Mouse (Mus musculus) intestine, embryonic 16.5 days (tissue): ENCODE data around the gene Sphk2. TPM values are rescaled to one million over a fixed set of nuclear protein-coding genes. Genes with fewer than 3 reads are reported as not detected.
A peak's percentile ranks its signal among the peaks of the same experiment; 100 is the strongest.

Source experiments
- ATAC-seq: fragments of 200-750 bp; cut with Nextera tagmentation; 2 replicates; pipeline ENCODE4 v1.8.0; 2017; ENCODE audit warnings: moderate TSS enrichment, moderate library complexity
- H3K27ac ChIP-seq: fragments of 300-500 bp; sonication (generic); 2 replicates; pipeline ENCODE4 v1.5.1; 2014; ENCODE audit warnings: mild to moderate bottlenecking, low read length
- H3K27me3 ChIP-seq: fragments of 300-500 bp; sonication (generic); replicated peaks from 2 replicates; pipeline ENCODE4 v1.6.1; 2014; ENCODE audit warnings: low read length, control low read depth, mixed read lengths; ENCODE audit not compliant: control insufficient read depth, insufficient read depth
- H3K36me3 ChIP-seq: fragments of 300-500 bp; sonication (generic); 2 replicates; pipeline ENCODE4 v1.6.1; 2014; ENCODE audit warnings: low read length, control low read depth; ENCODE audit not compliant: control insufficient read depth, insufficient read depth
- H3K4me1 ChIP-seq: fragments of 300-500 bp; sonication (generic); 2 replicates; pipeline ENCODE4 v1.6.1; 2014; ENCODE audit warnings: low read length, control low read depth, mixed read lengths; ENCODE audit not compliant: control insufficient read depth, insufficient read depth
- H3K4me2 ChIP-seq: fragments of 300-500 bp; sonication (generic); 2 replicates; pipeline ENCODE4 v1.6.1; 2014; ENCODE audit warnings: low read depth, low read length, control low read depth
- H3K4me3 ChIP-seq: fragments of 300-500 bp; sonication (generic); 2 replicates; pipeline ENCODE4 v1.5.1; 2014; ENCODE audit warnings: mild to moderate bottlenecking, low read length
- H3K9ac ChIP-seq: fragments of 300-500 bp; sonication (generic); 2 replicates; pipeline ENCODE4 v1.6.1; 2014; ENCODE audit warnings: low read depth, low read length
- H3K9me3 ChIP-seq: fragments of 300-500 bp; sonication (generic); 2 replicates; pipeline ENCODE4 v1.6.1; 2016; ENCODE audit warnings: low read length, control low read depth; ENCODE audit not compliant: control insufficient read depth
- WGBS: fragments of 180-500 bp; shearing (Covaris S2); extraction: QIAGEN DNeasy Blood & Tissue Kit; methylation state at CpG from one replicate; pipeline ENCODE4 v1.1.7; 2014; 5-methylcytosine and 5-hydroxymethylcytosine counted together
- polyA plus RNA-seq: library from polyadenylated mRNA; unstranded; fragments of >200 nt; fragmentation: Nextera tagmentation; extraction: Ambion mirVana; gene quantifications from 2 replicates; pipeline ENCODE4 v1.2.1, GENCODE M21; 2015

The Sphk2 gene
- polyA plus RNA-seq, 1 experiment from 2014 or later: 55.6 TPM

DNA sequence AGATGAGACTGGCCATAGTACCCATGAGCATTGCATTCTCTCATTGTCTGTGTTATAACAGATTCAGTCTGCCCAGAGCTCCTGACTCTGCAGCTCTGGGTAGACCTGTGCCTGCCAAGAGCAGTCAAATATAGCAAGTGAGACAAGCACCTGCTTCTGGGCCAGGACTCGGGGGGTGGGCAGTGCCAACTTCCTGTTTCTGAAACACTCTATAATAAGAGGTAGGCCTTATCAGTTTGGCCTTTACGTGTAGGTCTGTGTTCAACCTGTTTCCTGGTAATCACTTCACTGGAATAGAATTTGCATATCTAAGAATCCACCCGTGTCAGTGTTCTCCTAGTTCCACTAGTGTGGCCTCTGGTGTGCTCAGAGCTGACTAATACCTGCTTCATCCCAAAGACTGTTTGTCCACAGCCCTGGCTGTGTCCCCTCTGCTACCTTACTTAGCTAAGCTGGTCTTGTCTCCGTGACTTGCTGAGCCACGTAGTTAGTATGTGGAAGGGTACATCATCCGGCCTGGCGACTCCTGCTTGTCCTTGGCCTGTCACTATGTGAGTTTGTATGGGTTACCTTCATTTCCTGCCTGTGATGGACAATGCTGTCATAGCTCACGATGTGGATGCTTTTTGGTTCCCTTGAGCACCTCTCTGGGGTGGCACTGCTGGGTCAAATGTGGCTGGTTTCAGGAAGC, 36.6 kb downstream of the Sphk2 start:
- peak overlapping the region; percentile 23 for H3K27ac ChIP-seq
- peaks cover 28% of the 10 kb centered on the region for H3K4me1 ChIP-seq
- no peak overlapping the region for H3K9ac ChIP-seq
- H3K27me3 ChIP-seq: no peaks in the 10 kb centered on the region
- H3K4me2 ChIP-seq: no peak overlapping the region
- H3K4me3 ChIP-seq: no peak overlapping the region
- no peak for ATAC-seq
- H3K9me3 ChIP-seq: no peaks in the 10 kb centered on the region
- 70% methylated on average over 8 of the region's 8 CpGs for WGBS
- H3K36me3 ChIP-seq: no peaks in the 10 kb centered on the region

- Histone ChIP-seq H3K9ac (no peak overlapping the region), H3K4me1 (peaks cover 17% of the 10 kb centered on the region), H3K27ac (0 out of 2 replicates have a peak overlapping the region, but pooled peaks have one; percentile 23), H3K4me3 (no peak overlapping the region), H3K4me2 (no peak overlapping the region), H3K27me3 (no peaks in the 10 kb centered on the region), H3K9me3 (no peaks in the 10 kb centered on the region), H3K36me3 (no peaks in the 10 kb centered on the region)
- 62% methylated on average over 14 of the region's 14 CpGs for WGBS
- peak; percentile 25; the same call in 1 of the 2 replicates for ATAC-seq
These were observed 37.7 kb downstream of the Sphk2 start for GRCm38 (mm10) chr7:45679966-45680621.

DNA sequence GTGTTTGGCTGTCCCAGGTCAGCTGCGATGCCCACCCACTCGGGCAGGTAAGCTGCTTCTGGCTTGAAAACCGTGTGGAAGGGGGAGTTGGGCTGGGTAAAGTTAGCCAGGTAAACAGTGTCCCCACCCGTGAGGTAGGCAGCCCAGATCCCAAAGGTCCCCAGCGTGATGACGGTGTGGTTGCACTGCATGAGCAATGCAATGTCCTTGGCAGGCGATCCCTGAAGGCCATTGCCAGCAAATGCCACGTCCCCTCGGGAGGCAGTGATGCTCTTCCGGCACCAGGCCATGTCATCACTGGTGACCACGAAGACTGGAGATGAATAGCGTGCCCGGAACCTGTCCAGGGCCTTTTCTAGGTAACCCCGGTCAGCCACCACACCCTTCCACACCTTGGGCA, 39.3 kb downstream of the Sphk2 start:
- Histone ChIP-seq H3K4me2 (no peak overlapping the region), H3K4me1 (peaks cover 14% of the 10 kb centered on the region), H3K27me3 (no peaks in the 10 kb centered on the region), H3K27ac (peak overlapping the region; percentile 35; the same call in 1 of the 2 replicates), H3K9me3 (no peaks in the 10 kb centered on the region), H3K4me3 (no peak overlapping the region), H3K36me3 (no peaks in the 10 kb centered on the region), H3K9ac (no peak overlapping the region)
- 87% methylated on average over 14 of the region's 14 CpGs for WGBS
- ATAC-seq: no peak

DNA sequence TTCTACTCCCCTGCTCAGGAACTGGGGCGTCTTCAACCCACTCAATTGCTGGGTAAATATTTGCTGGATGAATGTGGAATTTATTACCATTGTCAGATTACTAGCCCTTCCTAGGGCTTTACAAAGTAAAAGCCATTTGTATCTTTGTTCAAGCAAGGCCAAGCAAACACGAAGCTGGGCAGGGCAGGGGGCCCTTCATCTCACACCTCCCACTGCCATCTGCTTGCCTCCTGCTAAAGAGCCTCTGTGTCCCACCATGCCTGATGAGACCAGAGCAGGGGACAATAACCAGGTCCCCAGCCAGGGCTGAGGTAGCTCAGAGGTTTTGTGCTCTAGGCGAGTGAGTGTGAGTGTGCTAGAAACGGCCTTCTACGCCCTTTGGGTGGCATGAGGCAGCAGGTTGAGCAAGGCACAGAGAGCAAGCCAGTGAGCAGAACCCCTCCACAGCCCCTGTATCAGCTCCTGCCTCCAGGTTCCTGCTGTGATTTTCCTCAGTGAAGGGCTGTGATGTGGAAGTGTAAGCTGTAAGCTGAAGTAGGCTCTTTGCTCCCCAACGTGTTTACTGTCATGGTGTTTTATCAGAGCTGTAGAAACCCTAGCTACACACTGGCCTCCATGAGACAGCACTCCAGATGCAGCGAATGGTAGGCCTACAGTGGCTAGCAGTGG, 40.0 kb downstream of the Sphk2 start:
- H3K4me3 ChIP-seq: no peak overlapping the region
- no peaks in the 10 kb centered on the region for H3K36me3 ChIP-seq
- no peak overlapping the region for H3K9ac ChIP-seq
- 48% methylated on average over 7 of the region's 7 CpGs for WGBS
- no peaks in the 10 kb centered on the region for H3K27me3 ChIP-seq
- no peaks in the 10 kb centered on the region for H3K9me3 ChIP-seq
- H3K4me1 ChIP-seq: peaks cover 13% of the 10 kb centered on the region
- 0 out of 2 replicates have a peak overlapping the region, but pooled peaks have one; percentile 21 for H3K4me2 ChIP-seq
- H3K27ac ChIP-seq: peak overlapping the region; percentile 35
- peak; percentile 41 for ATAC-seq

- H3K27ac ChIP-seq: no peak overlapping the region
- H3K4me3 ChIP-seq: no peak overlapping the region
- no peak overlapping the region for H3K9ac ChIP-seq
- WGBS: 94% methylated on average over 9 of the region's 9 CpGs
- no peaks in the 10 kb centered on the region for H3K36me3 ChIP-seq
- ATAC-seq: no peak
- no peaks in the 10 kb centered on the region for H3K27me3 ChIP-seq
- peaks cover 4% of the 10 kb centered on the region; the same call in 1 of the 2 replicates for H3K4me1 ChIP-seq
- no peak overlapping the region for H3K4me2 ChIP-seq
- no peaks in the 10 kb centered on the region for H3K9me3 ChIP-seq
These were observed 48.9 kb downstream of the Sphk2 start for GRCm38 (mm10) chr7:45668921-45669320.

DNA sequence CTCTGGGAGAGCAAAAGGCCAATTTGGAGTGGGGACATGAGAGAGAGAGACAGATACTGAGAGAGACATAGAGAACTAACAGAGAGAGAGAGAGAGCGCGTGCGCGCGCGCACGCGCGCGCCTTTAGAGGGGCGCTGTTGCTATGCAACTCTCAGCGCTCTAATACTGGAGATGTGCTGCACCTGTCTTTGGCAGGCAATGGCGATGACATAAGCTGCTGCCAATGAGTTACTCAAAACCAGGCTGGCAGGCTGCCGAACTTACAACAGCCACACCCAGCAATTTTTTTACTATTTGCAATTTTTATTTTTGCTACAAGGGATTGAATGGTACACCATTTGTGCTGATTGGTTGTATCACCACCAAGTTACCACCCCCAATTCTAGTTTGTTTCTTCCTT, 50.0 kb downstream of the Sphk2 start:
- no peaks in the 10 kb centered on the region for H3K9me3 ChIP-seq
- H3K36me3 ChIP-seq: no peaks in the 10 kb centered on the region
- no peak for ATAC-seq
- H3K9ac ChIP-seq: no peak overlapping the region
- no peak overlapping the region for H3K4me2 ChIP-seq
- no peak overlapping the region for H3K4me3 ChIP-seq
- peaks cover 4% of the 10 kb centered on the region; the same call in 1 of the 2 replicates for H3K4me1 ChIP-seq
- WGBS: 74% methylated on average over 14 of the region's 14 CpGs
- H3K27me3 ChIP-seq: no peaks in the 10 kb centered on the region
- H3K27ac ChIP-seq: no peak overlapping the region

DNA sequence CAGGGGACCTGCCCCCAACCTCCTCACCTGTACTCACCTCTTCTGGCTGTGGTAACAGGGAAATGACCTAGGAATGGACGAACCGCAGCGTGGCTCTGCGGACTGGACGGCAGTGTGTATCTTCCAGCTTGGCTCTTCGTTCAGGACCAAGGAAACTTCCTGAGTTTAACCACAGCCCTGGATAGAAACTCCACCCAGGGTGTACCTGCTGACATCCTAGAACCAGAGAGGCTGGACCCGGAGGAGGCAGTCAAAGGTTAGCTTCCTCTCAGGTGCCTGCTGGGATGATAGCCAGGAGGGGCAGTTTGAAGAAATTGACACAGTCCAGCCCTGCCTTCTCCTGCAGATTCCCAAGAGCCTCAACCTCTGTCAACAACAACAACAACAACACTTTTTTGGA, 51.6 kb downstream of the Sphk2 start, which contains the start of gene Fut2:
Fut2 (minus strand) TSS at position 234 of the 400 bp plus-strand sequence.
- Histone ChIP-seq H3K27me3 (no peaks in the 10 kb centered on the region), H3K4me2 (peak within 1 kb of the TSS; percentile 25), H3K4me1 (peaks cover 4% of the 10 kb centered on the region; the same call in 1 of the 2 replicates), H3K9me3 (no peaks in the 10 kb centered on the region), H3K36me3 (no peaks in the 10 kb centered on the region), H3K4me3 (peak within 1 kb of the TSS; percentile 30), H3K9ac (peak within 1 kb of the TSS; percentile 21; the same call in 1 of the 2 replicates), H3K27ac (0 out of 2 replicates have a peak within 1 kb of the TSS, but pooled peaks have one; percentile 15)
- 69% methylated on average over 7 of the region's 7 CpGs for WGBS
- peak; percentile 53 for ATAC-seq

GRCm38 (mm10) chr7:45665303-45666138, 52.3 kb downstream of the Sphk2 start:
- peak overlapping the region; percentile 21; the same call in 1 of the 2 replicates for H3K9ac ChIP-seq
- peak overlapping the region; percentile 30 for H3K4me3 ChIP-seq
- H3K4me2 ChIP-seq: peak overlapping the region; percentile 25
- H3K4me1 ChIP-seq: peaks cover 4% of the 10 kb centered on the region; the same call in 1 of the 2 replicates
- H3K9me3 ChIP-seq: no peaks in the 10 kb centered on the region
- H3K27me3 ChIP-seq: no peaks in the 10 kb centered on the region
- no peaks in the 10 kb centered on the region for H3K36me3 ChIP-seq
- 0 out of 2 replicates have a peak overlapping the region, but pooled peaks have one; percentile 15 for H3K27ac ChIP-seq
- WGBS: 41% methylated on average over 13 of the region's 13 CpGs
- peak; percentile 53; the same call in 1 of the 2 replicates for ATAC-seq
